Mouse (Mus musculus): ENCODE results near the gene Accs. TPM values are rescaled to one million over a fixed set of nuclear protein-coding genes. Genes with fewer than 3 reads are reported as not detected.

The Accs gene
- total RNA-seq, 2 experiments from 2014 or later, result 1.7 to 2.2 TPM

DNA sequence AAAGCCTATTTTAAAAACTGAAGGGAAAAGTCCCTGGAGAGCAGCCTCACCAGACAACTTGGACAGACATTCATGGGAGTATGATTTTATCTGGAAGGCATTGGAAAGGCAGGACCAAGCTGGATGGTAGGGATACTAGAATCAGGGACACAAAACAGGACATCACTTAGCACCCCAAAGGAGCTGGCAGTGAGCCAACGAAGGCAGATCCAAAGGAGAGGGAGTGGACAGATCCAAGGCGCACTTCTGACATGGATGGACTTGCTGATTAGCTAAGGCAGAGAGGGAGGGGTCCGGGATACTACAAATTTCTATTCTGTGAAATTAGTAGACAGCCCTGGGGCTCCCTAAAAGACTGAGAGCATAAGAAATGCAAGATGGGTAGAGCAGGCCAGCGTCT, 44.2 kb downstream of the Accs start:
- Histone ChIP-seq H3K4me3 (no peak overlapping the region), H3K27ac (no peak overlapping the region)
- TF ChIP-seq CTCF (IDR thresholded peaks at IDR 0.05), result no peak
- DNase-seq, result peak; percentile 28
- intact Hi-C loops (cut with DNase I), result no loop called here

DNA sequence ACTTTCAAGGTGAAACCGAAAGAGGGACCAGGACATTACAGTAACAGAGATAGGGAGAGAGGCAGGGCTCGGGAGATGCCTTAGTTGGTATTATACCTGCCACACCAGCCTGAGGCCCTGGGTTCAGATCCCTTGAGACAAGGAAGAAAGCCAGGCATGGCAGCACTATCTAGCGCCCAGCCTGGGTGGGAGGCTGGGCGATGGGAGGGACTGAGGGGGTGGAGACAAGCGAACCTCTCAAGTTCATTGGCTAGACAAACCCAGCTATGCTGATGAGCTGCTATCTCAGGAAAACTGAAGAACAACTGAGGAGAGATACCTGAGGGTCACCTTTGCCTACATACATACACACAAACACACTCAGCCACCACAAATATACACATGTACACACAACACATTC, 44.7 kb downstream of the Accs start:
- DNase-seq, result peak; percentile 14
- TF ChIP-seq CTCF (IDR thresholded peaks at IDR 0.05), result no peak
- intact Hi-C loops (cut with DNase I), result no loop called here

DNA sequence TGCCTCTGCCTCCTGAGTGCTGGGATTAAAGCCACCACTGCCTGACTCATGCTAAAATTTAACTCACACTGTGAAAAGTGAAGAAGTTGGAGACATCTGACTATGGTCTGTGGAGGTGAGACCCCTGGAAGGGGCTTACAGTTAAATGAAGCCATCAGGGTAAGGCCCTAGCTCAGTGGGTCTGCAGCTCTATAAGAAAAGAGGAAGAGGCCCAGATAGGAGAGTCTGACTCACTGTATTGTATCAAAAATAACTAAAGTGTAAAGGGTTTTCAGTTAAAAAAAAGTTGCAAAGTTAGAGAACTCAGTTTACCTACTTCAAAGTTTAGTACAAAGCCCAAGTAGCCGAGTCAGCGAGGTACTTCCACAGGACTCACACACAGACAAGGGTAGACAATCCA, 46.8 kb downstream of the Accs start:
- peak; percentile 5 for DNase-seq
- TF ChIP-seq CTCF (IDR thresholded peaks at IDR 0.05), result no peak
- Histone ChIP-seq H3K4me3 (no peak overlapping the region), H3K27ac (no peak overlapping the region)
- intact Hi-C loops (cut with DNase I), result no loop called here

More for the DNA sequence above, 44.7 kb downstream of the Accs start:
- H3K27ac ChIP-seq, result no peak overlapping the region
- no peak overlapping the region for H3K4me3 ChIP-seq

DNA sequence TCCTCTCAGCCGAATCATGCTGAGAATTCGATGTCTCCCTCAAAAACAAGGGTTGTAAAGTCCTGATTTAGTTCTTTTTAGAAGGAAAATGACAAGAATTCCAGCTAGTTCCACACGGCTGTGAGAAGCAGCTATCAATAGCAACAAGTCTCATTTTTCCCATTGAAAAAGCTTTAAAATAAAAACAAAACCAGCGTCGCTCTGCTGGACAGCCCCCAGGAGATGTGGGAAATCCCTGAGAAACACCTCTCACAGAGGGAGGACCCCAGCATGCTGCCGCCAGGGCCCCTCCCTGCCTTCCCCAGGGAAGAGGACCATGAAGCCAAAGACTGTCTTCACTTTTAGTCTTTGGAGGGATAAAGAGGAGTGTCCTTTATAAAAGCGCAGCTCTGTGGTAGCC, 48.6 kb downstream of the Accs start:
- Histone ChIP-seq H3K4me3 (no peak overlapping the region), H3K27ac (peak overlapping the region; percentile 46)
- intact Hi-C loops (cut with DNase I), result no loop called here
- no peak for TF ChIP-seq CTCF (IDR thresholded peaks at IDR 0.05)
- peak; percentile 18 for DNase-seq

DNA sequence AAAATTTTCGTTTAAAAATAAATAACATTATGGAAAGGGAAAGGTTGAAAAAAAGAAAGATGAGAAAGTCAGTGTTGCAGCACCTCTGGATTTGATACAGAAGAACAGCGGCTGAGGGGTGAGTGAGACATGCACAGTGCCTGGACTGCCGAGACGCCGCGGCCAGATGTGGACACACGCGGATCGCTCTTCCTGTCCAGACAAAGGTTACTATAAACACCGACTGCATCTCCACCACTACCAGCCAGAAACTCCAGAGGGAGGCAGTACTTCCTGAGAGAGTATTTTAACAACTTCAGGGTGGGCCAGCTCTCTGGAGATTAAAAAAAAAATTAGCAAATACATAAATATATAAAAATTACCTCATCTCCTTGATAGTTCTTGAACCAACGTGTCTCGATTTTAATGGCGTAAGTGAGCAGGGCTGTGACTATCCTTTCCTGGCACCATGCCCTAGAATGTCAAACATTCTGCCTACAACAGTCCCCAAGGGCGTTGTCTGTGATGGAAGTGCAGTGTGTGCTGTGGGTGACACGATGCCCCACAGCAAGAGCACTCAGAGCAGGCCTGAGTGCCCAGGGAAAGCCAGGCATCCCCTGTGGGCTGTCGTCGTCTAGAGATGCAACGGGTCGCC, 52.5 kb downstream of the Accs start:
- peak; percentile 17 for DNase-seq
- Histone ChIP-seq H3K4me3 (no peak overlapping the region), H3K27ac (no peak overlapping the region)
- intact Hi-C loops (cut with DNase I), result no loop called here
- TF ChIP-seq CTCF (IDR thresholded peaks at IDR 0.05), result no peak

DNA sequence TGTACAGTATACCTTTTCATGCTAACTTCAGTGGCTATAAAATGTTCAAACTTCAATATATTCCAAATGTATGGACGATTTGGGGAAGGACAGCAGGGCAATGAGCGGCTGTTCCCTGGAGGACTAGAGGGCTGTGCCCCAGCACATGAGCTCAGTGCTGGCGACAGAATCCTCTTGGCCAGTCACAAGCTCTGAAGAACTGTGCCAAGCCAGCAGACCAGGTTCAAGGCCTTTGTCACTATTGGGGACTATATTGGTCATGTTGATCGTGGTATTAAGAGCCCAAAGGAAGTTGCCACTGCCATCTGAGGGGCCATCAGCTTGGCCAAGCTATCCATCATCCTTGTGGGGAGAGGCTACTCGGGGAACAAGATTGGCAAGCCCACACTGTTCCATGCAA, 55.4 kb downstream of the Accs start:
- H3K27ac ChIP-seq, result no peak overlapping the region
- intact Hi-C loops (cut with DNase I), result no loop called here
- H3K4me3 ChIP-seq, result no peak overlapping the region
- peak; percentile 30 for DNase-seq
- TF ChIP-seq CTCF (IDR thresholded peaks at IDR 0.05), result no peak

DNA sequence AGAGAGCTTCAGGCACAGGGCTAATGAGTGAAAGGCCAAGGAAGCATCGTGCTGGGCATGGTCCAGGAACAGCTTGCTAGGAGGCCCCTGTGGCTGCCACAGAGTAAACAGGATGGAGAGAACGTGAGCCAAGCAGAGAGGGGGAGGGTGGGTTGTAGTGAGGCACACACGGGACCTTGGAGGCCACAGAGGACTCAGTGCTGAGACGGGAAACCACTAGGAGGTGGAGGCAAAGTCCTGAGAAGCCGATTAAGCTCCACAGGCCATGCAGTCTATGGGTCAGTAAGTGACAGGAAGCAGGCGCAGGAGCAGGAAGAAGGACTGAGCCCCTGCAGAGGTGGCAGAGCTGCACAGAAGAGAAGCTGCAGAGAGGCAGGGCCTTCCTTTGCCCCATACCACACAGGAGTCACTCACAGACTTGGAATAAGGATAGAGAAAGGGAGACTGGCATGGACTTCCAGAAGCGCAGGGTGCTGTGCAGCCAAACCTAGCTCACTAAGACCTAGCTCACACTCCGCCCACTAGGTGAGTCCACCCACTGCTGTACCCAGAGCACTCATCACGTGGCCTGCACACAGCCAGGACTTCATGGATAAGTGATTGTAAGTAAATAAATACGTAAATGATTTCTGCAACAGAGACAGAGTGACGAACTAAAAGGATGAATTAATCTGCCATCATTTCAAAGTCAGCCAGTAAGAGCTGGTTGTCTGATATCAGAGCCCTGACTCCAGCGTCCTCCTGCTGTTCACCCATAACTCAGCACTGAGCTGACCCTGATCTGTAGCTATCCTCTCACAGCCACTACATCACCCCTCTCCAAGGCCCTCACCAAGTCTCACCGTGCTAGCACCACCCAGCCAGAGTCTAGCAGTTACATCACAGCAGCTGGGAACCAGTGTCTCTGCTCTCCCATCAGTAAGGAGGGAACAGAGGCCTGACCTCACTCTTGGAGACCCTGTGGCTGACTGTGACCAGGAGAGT, 57.9 kb downstream of the Accs start:
- TF ChIP-seq CTCF (IDR thresholded peaks at IDR 0.05), result no peak
- no peak overlapping the region for H3K4me3 ChIP-seq
- DNase-seq, result peak; percentile 81
- peak overlapping the region; percentile 63 for H3K27ac ChIP-seq
- intact Hi-C loops (cut with DNase I), result no loop called here

DNA sequence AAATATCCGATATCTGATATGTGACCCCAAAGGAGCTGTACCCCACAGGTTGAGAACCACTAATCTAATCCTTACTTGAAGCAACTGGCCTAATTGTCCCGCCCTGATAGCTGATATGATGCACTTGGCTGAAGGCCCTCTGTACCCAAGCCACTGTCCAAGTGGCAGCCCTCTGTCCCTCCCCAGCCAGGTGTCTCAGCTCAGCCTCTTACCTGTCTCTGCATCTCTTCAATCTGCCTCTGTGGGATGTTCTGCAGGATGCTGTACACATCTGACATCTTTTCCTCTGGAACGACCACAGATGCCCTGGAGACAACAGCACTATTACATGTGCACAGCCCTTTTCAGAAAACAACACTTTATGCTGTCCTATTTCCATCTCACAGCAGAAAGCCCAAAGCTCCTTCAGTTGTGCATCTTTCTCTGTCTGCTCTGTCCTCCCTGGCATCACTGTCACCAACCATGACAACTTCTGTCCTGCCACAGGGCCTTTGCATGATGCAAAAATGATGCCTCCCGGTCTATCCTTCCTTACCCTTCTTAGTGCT, 58.9 kb downstream of the Accs start:
- TF ChIP-seq CTCF (IDR thresholded peaks at IDR 0.05), result no peak
- DNase-seq, result peak; percentile 15
- Histone ChIP-seq H3K27ac (peak overlapping the region; percentile 63), H3K4me3 (no peak overlapping the region)
- intact Hi-C loops (cut with DNase I), result no loop called here

DNA sequence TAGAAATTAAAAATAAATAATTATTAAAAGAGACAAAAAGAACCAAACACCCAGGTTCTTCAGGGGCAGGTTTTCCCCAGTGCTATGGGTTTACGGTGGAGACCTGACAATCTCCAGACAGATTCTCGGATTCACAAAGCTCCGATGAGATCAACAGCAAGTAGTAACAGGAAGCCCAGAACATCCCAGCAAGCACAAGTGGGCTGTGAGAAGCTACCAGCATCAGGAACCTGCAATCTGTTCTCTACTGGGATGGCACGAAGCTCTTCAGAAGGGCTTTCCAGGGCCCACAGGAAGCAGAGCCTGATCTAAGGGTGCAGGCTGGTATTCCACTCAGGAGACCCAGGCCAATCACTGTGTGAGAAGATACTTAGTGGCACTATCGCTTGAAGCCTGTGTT, 61.2 kb downstream of the Accs start:
- Histone ChIP-seq H3K27ac (no peak overlapping the region), H3K4me3 (no peak overlapping the region)
- intact Hi-C loops (cut with DNase I), result loop anchor here (5.0 kb wide), 1 partner anchor 71 kb away; no protein-coding TSS in a partner anchor
- TF ChIP-seq CTCF (IDR thresholded peaks at IDR 0.05), result no peak
- DNase-seq, result peak; percentile 3

DNA sequence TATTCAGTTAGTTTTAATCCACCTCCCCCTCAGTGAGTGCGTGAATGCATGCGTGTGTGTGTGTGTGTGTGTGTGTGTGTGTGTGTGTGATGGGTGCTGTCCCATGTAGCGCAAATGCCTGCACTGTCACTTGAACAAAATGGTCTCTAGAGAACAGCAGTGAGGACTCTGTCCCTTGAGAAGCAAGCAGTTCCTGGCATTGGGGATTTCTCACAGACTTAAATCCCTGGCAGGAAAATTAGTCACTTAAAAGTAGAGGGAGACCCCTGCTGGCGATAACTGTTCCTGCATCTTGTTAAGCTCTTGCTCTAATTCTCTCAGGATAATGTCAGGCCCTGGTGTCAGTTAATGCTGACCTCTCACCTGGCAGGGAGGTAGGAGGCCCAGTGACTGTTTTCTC, 63.6 kb downstream of the Accs start:
- DNase-seq, result peak; percentile 78
- intact Hi-C loops (cut with DNase I), result loop anchor here (1.0 to 5.0 kb wide), 3 partner anchors 69 to 311 kb away; no protein-coding TSS in a partner anchor
- no peak overlapping the region for H3K4me3 ChIP-seq
- peak; percentile 88 for TF ChIP-seq CTCF (IDR thresholded peaks at IDR 0.05)
- peak overlapping the region; percentile 32; the same call in 1 of the 2 replicates for H3K27ac ChIP-seq

DNA sequence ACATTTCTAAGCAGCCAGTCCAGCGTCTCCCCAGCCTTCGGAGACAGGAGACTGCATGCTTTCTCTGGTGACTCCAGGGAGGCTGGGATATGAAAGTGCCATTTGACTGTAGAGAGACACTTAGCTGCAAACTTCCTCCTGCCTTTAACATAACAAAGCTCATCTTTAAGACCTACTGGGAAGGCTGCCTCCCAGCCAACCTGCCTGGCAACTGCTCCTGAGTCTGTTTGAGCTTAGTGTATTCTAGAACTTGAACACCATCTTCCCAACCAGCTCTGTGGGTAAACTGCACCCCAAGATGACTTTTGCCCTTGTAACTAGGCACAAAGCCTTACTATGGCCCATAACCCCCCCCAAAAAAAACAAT, 64.3 kb downstream of the Accs start:
- TF ChIP-seq CTCF (IDR thresholded peaks at IDR 0.05), result no peak
- peak; percentile 12 for DNase-seq
- intact Hi-C loops (cut with DNase I), result loop anchor here (5.0 kb wide), 1 partner anchor 68 kb away; no protein-coding TSS in a partner anchor
- peak overlapping the region; percentile 32; the same call in 1 of the 2 replicates for H3K27ac ChIP-seq
- H3K4me3 ChIP-seq, result no peak overlapping the region

DNA sequence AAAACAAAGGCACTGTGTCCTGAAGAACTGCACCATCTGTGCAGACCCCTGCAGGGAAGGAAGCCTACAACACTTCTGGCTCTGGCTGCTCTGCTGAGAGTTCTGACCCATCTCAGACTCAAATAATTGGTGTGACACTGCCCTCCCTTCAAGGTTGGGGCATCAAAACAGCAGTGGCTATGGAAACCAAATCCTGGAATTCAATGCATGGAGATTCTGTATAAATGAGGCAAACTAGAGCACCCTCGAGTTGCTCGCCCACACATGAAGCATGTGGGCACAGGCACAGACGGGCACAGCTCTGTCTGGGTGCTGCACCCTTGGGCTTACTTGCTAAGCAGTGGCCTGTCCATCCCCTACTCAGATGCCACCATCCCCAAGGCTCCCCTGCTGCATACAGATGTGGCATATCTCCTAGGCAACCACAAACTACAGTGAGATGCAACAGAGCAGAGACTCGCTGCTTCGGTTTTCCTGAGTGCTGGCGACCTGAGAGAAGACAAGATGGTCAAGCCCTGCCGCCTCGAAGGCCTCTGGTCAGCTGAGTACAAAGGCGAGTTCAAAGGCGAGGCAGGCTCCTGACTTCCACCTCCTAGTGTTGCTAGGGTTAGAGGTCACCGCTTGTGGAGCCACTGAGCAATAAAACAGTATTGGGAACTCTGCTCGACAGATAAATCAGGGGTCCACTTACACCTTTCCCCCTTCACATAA, 64.9 kb downstream of the Accs start:
- DNase-seq, result peak; percentile 7
- TF ChIP-seq CTCF (IDR thresholded peaks at IDR 0.05), result no peak
- Histone ChIP-seq H3K27ac (no peak overlapping the region), H3K4me3 (no peak overlapping the region)
- intact Hi-C loops (cut with DNase I), result loop anchor here (5.0 kb wide), 1 partner anchor 68 kb away; no protein-coding TSS in a partner anchor

Data from gastrocnemius, adult 2 months (tissue).